Mouse (Mus musculus): ENCODE data around the gene Calr.

DNA sequence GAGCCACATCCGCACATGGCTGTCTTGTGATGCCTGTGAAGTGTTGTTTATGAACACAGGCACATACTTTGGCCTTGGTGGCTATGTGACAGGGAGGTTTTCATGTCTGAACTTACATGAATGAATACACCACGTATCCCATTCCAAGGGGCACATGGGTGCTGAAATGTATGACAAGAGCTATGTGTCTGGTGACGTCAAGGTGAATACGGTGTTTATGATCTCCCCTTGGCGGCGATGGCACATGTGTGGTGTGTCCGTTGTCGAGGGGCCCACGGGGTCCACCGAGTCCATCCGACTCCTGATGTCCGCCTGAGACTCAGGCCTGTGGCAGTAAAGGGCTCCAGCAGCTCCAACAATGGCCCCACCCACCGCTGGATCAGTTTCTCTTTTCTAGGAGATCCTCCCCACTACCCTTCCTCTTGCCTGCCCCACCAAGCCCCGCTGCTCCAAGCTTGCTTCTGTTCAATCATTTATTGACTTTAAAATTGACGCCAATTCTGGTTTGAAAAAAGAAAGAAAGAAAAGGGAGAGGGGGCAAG, 49.4 kb downstream of the Calr start:
- TF ChIP-seq POLR2A (IDR thresholded peaks at IDR 0.05; ENCODE audit: extremely low read depth, insufficient read depth, low read length) (no peak), CTCF (IDR thresholded peaks at IDR 0.05; ENCODE audit: low read depth, low read length) (no peak)
